Mouse (Mus musculus) heart, postnatal 0 days (tissue): ENCODE measurements at regions not wholly inside any gene's neighbourhood (a gene's known extent, or its start where the extent isn't known, plus 50 kb on each side); places are given as distances from the start of the nearest gene placed in this dataset.

Source experiments
- ATAC-seq: fragments of 200-750 bp; cut with Nextera tagmentation; 2 replicates; pipeline ENCODE4 v1.8.0; 2017; ENCODE audit warnings: low read depth, moderate number of reproducible peaks, moderate library complexity; ENCODE audit not compliant: insufficient read depth
- DNase-seq: peaks from one replicate; pipeline ENCODE4 v3.0.0-alpha.2; 2016; ENCODE audit warnings: low spot score
- H3K27ac ChIP-seq: fragments of 300-500 bp; sonication (generic); 2 replicates; pipeline ENCODE4 v1.5.1; 2014; ENCODE audit warnings: low read depth, mild to moderate bottlenecking
- H3K27me3 ChIP-seq: fragments of 300-500 bp; sonication (generic); 2 replicates; pipeline ENCODE4 v1.6.1; 2014; ENCODE audit warnings: low read length, mixed read lengths; ENCODE audit not compliant: control insufficient read depth, insufficient read depth
- H3K36me3 ChIP-seq: fragments of 300-500 bp; sonication (generic); replicated peaks from 2 replicates; pipeline ENCODE4 v1.6.1; 2014; ENCODE audit warnings: low read length, mixed read lengths; ENCODE audit not compliant: control insufficient read depth, insufficient read depth
- H3K4me1 ChIP-seq: fragments of 300-500 bp; sonication (generic); 2 replicates; pipeline ENCODE4 v1.6.1; 2014; ENCODE audit warnings: antibody characterized with exemption; ENCODE audit not compliant: control insufficient read depth, insufficient read depth
- H3K4me2 ChIP-seq: fragments of 300-500 bp; sonication (generic); 2 replicates; pipeline ENCODE4 v1.6.1; 2014; ENCODE audit warnings: low read depth, mild to moderate bottlenecking, low read length, moderate library complexity
- H3K4me3 ChIP-seq: fragments of 300-500 bp; sonication (generic); 2 replicates; pipeline ENCODE4 v1.5.1; 2014; ENCODE audit warnings: low read depth, low read length
- H3K9ac ChIP-seq: fragments of 300-500 bp; sonication (generic); replicated peaks from 2 replicates; pipeline ENCODE4 v1.6.1; 2014; ENCODE audit warnings: low read depth, low read length, mixed read lengths
- H3K9me3 ChIP-seq: fragments of 300-500 bp; sonication (generic); replicated peaks from 2 replicates; pipeline ENCODE4 v1.6.1; 2016; ENCODE audit warnings: low read length; ENCODE audit not compliant: control insufficient read depth
- CTCF ChIP-seq: IDR thresholded peaks from 2 replicates; pipeline ENCODE4 v1.5.1; 2016; ENCODE audit warnings: antibody characterized with exemption, control low read depth, low read depth
- EP300 ChIP-seq: IDR thresholded peaks from 2 replicates; pipeline ENCODE4 v1.6.1; 2016; ENCODE audit warnings: antibody characterized with exemption, low read depth
- WGBS: fragments of 180-500 bp; shearing (Covaris S2); extraction: QIAGEN DNeasy Blood & Tissue Kit; methylation state at CpG from one replicate; pipeline ENCODE4 v1.1.7; 2014; 5-methylcytosine and 5-hydroxymethylcytosine counted together

GRCm38 (mm10) chr2:11362205-11362994 lies 190.5 kb downstream of the Prkcq start:
- no peak for ATAC-seq
- H3K27me3 ChIP-seq = no peaks in the 10 kb centered on the region
- TF ChIP-seq CTCF = no peak
- no peak for TF ChIP-seq EP300
- no peaks in the 10 kb centered on the region for H3K4me1 ChIP-seq
- 75% methylated on average over 8 of the region's 8 CpGs for WGBS
- H3K27ac ChIP-seq = no peak overlapping the region
- DNase-seq = no peak
- H3K4me2 ChIP-seq = no peak overlapping the region
- no peak overlapping the region for H3K4me3 ChIP-seq
- no peak overlapping the region for H3K9ac ChIP-seq
- no peaks in the 10 kb centered on the region for H3K36me3 ChIP-seq
- H3K9me3 ChIP-seq = no peaks in the 10 kb centered on the region

- WGBS = 84% methylated on average over 4 of the region's 4 CpGs
- Histone ChIP-seq H3K4me3 (no peak overlapping the region), H3K36me3 (no peaks in the 10 kb centered on the region), H3K4me2 (no peak overlapping the region), H3K4me1 (no peaks in the 10 kb centered on the region), H3K9ac (no peak overlapping the region), H3K27ac (no peak overlapping the region), H3K27me3 (no peaks in the 10 kb centered on the region), H3K9me3 (no peaks in the 10 kb centered on the region)
- no peak for ATAC-seq
- no peak for TF ChIP-seq EP300
- TF ChIP-seq CTCF = no peak
- no peak for DNase-seq
These were observed 187.4 kb downstream of the Prkcq start for GRCm38 (mm10) chr2:11359280-11359679.

- no peak overlapping the region for H3K4me2 ChIP-seq
- H3K27ac ChIP-seq = no peak overlapping the region
- ATAC-seq (no peak), DNase-seq (no peak)
- TF ChIP-seq CTCF = no peak
- TF ChIP-seq EP300 = no peak
- WGBS = 52% methylated on average over 5 of the region's 5 CpGs
- no peak overlapping the region for H3K4me3 ChIP-seq
- H3K4me1 ChIP-seq = no peaks in the 10 kb centered on the region
- H3K9me3 ChIP-seq = no peaks in the 10 kb centered on the region
- no peaks in the 10 kb centered on the region for H3K36me3 ChIP-seq
- H3K9ac ChIP-seq = no peak overlapping the region
- no peaks in the 10 kb centered on the region for H3K27me3 ChIP-seq
These were observed 184.8 kb downstream of the Prkcq start for GRCm38 (mm10) chr2:11356714-11357113.

GRCm38 (mm10) chr2:11355594-11355993 lies 183.7 kb downstream of the Prkcq start:
- no peak overlapping the region for H3K4me2 ChIP-seq
- H3K27ac ChIP-seq = no peak overlapping the region
- no peaks in the 10 kb centered on the region for H3K9me3 ChIP-seq
- no peaks in the 10 kb centered on the region for H3K36me3 ChIP-seq
- no peak overlapping the region for H3K9ac ChIP-seq
- no peaks in the 10 kb centered on the region for H3K27me3 ChIP-seq
- H3K4me1 ChIP-seq = no peaks in the 10 kb centered on the region
- DNase-seq (no peak), ATAC-seq (no peak)
- TF ChIP-seq CTCF (no peak), EP300 (no peak)
- no peak overlapping the region for H3K4me3 ChIP-seq
- 89% methylated on average over 5 of the region's 5 CpGs for WGBS
